Mouse (Mus musculus): Measurements from ENCODE around the gene Car9.

DNA sequence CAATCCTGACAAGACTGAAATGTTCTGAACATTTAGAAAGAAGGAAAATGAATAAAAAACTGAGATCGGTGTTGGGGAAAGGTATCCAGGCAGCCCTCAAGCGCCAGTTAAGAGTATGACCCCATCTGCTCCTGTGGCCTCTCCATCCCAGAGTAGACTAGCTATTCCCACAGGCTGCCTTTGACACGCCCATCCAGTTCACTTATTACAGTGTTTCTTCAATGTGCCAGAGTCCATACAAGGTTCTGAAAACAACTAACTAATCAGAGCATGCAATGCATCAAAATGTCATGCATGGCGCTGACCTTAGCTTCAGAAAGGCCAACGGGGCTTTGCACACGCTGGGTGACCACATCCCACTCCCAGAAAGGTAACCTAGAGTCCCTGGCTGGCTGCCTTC is 3.3 kb upstream of the Car9 start:
- TF ChIP-seq CTCF (IDR thresholded peaks at IDR 0.05; ENCODE audit: low read depth) (no peak), EP300 (IDR thresholded peaks at IDR 0.05; ENCODE audit: low read depth) (no peak)

Data from liver, embryonic 14.5 days (tissue).